Mouse (Mus musculus): ENCODE results near the gene Slc18a3. TPM values are rescaled to one million over a fixed set of nuclear protein-coding genes. Genes with fewer than 3 reads are reported as not detected.
A peak's percentile ranks its signal among the peaks of the same experiment; 100 is the strongest.

Gene Slc18a3
- total RNA-seq, 2 experiments from 2014 or later, result 0.77 to 1.1 TPM

DNA sequence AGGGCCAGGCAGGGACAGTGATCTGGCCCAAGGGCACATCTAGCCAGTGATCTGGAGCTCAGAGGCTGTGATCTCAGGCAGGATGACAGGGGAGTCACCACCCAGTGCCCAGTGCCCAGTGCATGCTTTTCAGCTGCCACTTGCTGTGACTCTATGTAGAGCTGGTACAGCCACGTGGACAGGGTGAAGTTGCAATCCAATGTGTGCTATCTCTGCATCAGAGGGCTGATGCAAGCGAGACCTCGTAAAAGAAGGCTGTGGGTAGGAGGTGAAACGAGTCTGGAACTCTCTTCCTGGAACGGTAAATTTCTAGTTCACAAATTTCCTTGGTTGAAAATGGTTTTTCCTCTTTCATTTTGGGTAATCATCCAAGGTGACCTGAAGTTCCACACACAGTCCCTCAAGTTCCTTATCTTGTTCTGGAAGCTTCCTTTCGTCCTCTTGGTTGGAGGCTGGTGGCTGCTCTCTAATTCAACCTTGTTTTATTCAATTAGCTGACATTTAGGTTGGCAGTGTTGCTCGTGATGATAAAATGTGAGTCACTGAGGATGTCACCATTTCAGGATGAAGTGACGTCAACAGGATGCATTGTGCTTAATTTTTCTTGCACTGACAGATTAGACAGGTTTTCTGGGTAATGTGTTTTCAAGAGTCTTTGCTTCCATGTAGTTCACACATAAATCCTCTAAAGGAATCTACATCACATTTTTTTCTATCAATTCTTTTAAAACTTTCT is 31.6 kb upstream of the Slc18a3 start:
- Histone ChIP-seq H3K4me3 (no peak overlapping the region), H3K27ac (no peak overlapping the region)
- intact Hi-C loops (cut with DNase I), result no loop called here
- TF ChIP-seq CTCF (IDR thresholded peaks at IDR 0.05), result no peak
- no peak for DNase-seq (ENCODE audit: extremely low spot score in 1 of 2, low spot score in 2 of 2)

DNA sequence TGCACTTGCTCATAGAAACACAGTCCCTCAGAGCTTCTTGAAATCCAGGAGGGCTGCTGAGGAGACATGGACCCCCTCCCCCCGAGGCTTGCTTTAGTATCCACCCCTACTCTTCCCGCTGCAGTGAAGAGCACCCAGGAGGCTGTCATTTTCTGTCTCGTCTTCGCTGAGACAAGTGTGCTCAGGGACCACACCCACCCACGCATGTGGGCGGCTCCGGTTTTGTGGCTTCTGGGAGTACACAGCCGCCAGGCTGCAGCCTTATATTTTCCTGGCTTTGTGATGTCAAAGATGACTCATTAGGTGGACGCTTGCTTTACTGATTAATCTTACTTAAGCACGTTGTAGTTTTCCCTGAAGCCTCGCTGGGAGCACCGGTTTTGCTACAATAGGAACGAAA is 27.9 kb upstream of the Slc18a3 start:
- Histone ChIP-seq H3K27ac (no peak overlapping the region), H3K4me3 (no peak overlapping the region)
- DNase-seq (ENCODE audit: extremely low spot score in 1 of 2, low spot score in 2 of 2), result peak; percentile 25 to 30
- intact Hi-C loops (cut with DNase I), result no loop called here
- TF ChIP-seq CTCF (IDR thresholded peaks at IDR 0.05), result no peak

DNA sequence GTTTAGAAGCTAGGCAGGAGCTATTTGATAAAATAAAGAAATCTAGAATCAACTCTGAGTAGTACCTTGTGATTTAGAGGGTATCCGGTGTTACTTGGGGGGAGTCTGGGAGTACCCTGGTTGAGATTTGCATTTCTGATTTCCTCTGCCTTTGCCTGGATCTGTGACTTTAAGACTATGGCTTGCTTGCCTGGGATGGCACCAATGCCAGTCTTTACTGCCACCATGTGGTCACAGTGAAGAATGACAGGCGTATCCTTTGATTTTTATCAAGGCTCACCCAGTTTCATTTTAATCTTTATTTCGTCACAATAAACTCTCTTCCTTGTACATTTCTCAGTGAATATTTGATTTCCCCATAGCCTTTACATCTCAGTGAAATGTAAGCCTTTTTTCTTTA is 17.4 kb upstream of the Slc18a3 start:
- Histone ChIP-seq H3K4me3 (no peak overlapping the region), H3K27ac (no peak overlapping the region)
- intact Hi-C loops (cut with DNase I), result loop anchor here (1.0 kb wide), 1 partner anchor 253 kb away; no protein-coding TSS in a partner anchor
- DNase-seq (ENCODE audit: extremely low spot score in 1 of 2, low spot score in 2 of 2), result no peak
- TF ChIP-seq CTCF (IDR thresholded peaks at IDR 0.05), result peak; percentile 89

DNA sequence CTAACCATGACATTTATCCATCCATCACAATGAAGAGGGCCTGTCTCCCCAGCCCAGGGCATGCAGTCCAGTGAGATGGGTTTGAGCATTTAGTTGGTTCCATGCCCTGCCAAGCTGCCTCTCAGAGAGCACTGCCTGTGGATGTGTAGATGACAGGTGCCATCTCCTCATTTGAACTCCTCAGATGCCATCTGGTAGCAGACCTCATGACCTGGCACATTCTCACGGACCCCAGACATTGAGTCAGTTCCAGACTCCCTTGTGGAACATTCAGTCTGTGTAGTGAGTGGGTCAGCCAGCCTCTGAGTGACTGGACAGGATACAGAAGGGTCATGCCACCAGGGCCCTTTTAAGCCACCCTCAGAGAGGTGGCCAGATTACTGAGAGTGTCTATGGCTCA is 12.9 kb upstream of the Slc18a3 start:
- DNase-seq (ENCODE audit: extremely low spot score in 1 of 2, low spot score in 2 of 2), result no peak
- no peak overlapping the region for H3K4me3 ChIP-seq
- intact Hi-C loops (cut with DNase I), result no loop called here
- TF ChIP-seq CTCF (IDR thresholded peaks at IDR 0.05), result no peak
- H3K27ac ChIP-seq, result no peak overlapping the region

DNA sequence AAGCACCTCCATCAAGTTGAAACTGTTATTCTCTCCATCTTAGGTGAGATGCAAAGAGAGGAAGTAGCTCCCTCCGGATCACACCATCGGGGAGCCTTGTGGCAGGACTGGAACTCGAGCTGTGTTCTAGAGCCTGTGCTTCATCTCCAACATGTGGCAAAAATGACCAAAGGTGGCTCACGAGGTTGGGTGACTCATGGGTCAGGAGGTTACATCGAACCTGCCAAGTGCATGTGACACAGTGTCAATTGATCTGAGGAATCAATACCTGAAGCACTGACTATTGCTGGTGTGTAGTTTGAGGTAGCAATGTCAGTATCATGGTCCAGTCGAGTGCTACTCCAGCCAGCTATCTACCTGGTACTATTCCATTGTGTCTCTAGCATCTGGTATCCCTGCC is 11.9 kb upstream of the Slc18a3 start:
- no peak overlapping the region for H3K27ac ChIP-seq
- DNase-seq (ENCODE audit: extremely low spot score in 1 of 2, low spot score in 2 of 2), result no peak
- intact Hi-C loops (cut with DNase I), result no loop called here
- H3K4me3 ChIP-seq, result no peak overlapping the region
- no peak for TF ChIP-seq CTCF (IDR thresholded peaks at IDR 0.05)

DNA sequence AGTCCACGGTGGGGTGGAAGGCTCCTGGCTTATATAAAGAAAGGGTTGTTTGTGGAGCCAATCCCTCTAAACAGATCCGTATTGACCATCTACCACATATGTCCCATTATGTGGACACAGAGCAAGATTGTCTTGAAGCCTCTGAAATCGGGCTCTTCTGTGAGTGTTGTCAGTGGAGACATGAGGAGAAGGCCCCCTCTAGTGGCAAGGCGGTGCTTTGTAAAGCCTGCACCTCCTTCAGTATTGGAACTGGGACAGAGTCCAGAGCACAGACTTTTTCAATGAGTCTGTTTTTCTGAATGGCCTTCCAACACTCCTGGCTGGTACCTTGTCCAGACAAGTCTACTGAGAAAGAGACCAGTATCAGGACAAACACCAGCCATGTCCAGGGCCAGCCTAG is 8.3 kb upstream of the Slc18a3 start:
- DNase-seq (ENCODE audit: extremely low spot score in 1 of 2, low spot score in 2 of 2), result peak; percentile 57 to 68
- Histone ChIP-seq H3K4me3 (no peak overlapping the region), H3K27ac (no peak overlapping the region)
- intact Hi-C loops (cut with DNase I), result loop anchor here (5.0 kb wide), 1 partner anchor 151 kb away; the partner anchor contains the start of gene Ogdhl
- peak; percentile 86 for TF ChIP-seq CTCF (IDR thresholded peaks at IDR 0.05)

DNA sequence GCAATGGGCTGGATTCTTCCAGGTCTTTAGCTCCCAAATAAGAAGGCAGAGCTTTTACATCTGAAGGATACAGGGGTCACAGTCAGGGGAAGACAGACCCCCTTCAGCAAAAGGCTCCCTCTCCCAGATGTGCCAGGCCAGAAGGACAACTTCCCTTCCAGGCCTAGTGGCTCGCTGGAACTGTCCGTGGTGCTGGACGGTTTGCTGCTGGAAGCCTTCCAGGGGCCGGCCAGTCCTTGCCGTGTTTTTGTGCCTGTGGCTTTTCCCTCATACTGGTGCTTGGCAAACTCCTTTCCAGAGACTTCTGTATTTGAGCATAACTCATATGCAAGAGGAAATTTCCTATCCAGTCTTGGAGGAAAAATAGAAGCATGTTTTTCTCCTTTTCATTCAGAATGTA is 3.0 kb upstream of the Slc18a3 start:
- Histone ChIP-seq H3K4me3 (no peak overlapping the region), H3K27ac (no peak overlapping the region)
- intact Hi-C loops (cut with DNase I), result no loop called here
- no peak for DNase-seq (ENCODE audit: extremely low spot score in 1 of 2, low spot score in 2 of 2)
- TF ChIP-seq CTCF (IDR thresholded peaks at IDR 0.05), result no peak

DNA sequence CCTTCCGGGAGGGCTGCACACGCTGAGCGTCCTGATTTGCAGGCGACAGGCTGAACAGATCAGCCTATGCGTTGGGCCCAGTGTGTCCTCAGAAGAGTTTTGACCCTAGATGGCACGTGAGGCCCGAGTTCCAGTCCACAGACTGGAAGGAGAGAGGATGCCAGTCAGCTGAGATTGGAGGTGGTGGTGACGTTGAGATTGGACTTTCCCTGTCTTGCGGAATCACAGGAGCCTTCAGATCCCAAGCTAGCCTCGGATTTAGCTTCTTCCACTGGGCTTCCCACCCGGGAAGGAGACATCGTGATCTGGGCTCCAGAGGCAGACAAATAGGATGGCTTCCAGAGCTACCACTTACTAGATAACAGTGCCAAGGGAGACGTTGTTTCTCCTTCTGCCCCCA is 1.2 kb upstream of the Slc18a3 start, which contains the start of gene Chat:
Gene Chat, minus strand, starts transcription at position 101 of the 400 bp plus-strand sequence.
- no peak within 1 kb of the TSS for H3K27ac ChIP-seq
- TF ChIP-seq CTCF (IDR thresholded peaks at IDR 0.05), result no peak
- intact Hi-C loops (cut with DNase I), result no loop called here
- no peak for DNase-seq (ENCODE audit: extremely low spot score in 1 of 2, low spot score in 2 of 2)
- no peak within 1 kb of the TSS for H3K4me3 ChIP-seq

DNA sequence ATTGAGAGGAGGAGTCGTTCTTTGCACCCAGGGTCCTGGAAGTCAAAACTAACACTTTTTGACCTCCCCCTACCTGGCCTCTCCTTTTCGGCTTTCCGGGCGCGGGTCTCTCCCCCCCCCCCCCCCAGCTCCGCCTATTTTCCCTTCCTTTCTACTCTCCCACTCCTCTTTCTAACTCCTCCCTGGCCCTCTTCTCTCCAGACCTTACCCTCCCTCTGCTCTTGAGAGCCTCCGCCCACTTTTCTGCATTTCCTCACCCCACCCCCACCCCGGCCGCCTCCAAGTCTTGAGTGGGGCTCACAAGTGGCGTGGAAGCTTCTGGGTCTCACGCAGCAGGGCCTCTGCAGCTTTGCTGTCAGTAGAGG is 838 bp upstream of the Slc18a3 start:
- no peak for TF ChIP-seq CTCF (IDR thresholded peaks at IDR 0.05)
- H3K27ac ChIP-seq, result no peak overlapping the region
- no peak for DNase-seq (ENCODE audit: extremely low spot score in 1 of 2, low spot score in 2 of 2)
- intact Hi-C loops (cut with DNase I), result no loop called here
- no peak overlapping the region for H3K4me3 ChIP-seq

DNA sequence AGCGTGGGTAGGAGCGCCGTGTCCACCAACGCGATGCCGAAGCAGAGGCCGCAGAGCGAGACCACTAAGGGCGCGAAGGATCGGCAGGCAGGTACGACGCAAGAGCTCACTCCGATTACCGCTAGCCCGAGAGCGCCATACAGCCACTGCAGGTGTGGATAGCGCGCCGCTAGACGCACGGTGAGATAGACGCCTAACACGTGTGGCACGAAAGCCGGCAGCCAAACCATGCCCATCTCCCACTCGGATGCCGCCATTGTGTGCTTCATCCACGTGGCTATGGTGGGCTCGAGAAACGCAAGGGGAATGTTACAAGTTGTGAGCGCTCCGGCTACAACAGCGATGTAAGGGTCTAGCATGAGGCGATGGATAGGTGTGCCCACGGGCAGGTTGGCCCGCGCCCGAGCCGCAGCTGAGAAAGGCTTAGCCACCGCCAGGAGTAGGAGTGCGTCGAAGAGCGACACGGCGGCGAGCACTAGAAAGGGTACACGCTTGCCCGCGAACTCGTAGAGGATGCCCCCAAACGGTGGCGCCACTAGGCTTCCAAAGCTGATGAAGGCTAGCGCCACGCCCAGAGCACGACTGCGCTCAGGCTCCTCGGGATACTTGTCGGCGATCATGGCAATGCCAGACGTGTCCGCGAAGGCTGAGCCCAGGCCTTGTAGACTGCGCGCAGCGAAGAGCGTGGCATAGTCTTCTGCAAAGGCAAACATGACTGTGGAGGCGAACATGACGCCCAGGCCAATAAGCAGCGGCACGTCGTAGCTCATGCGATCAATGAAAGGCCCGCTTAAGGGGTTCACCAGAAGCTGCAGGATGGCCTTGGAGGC is 1.2 kb downstream of the Slc18a3 start:
- intact Hi-C loops (cut with DNase I), result no loop called here
- Histone ChIP-seq H3K4me3 (no peak overlapping the region), H3K27ac (no peak overlapping the region)
- no peak; the same call in 1 of the 2 replicates for TF ChIP-seq CTCF (IDR thresholded peaks at IDR 0.05)
- no peak for DNase-seq (ENCODE audit: extremely low spot score in 1 of 2, low spot score in 2 of 2)

DNA sequence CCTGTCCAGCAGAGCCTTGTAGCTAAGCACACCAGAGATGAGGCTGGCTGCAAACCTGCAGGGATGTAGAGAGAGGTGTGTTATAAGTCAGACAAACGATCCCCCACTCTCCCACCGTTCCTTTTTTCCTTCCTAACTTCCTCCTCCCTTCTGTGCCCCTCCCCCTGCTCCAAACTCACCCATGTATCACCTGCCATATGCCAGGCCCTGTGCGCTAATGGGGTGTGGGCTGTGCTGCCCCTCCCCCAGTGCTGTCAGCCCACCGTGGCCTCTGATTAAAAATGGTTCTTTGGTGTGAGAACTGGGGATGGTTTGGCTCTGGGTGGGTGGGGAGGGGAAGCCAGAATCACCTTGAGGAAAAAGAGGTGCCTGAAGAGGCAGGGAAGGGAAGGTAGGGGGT is 12.1 kb downstream of the Slc18a3 start:
- TF ChIP-seq CTCF (IDR thresholded peaks at IDR 0.05), result no peak
- intact Hi-C loops (cut with DNase I), result no loop called here
- H3K4me3 ChIP-seq, result no peak overlapping the region
- no peak for DNase-seq (ENCODE audit: extremely low spot score in 1 of 2, low spot score in 2 of 2)
- no peak overlapping the region for H3K27ac ChIP-seq

DNA sequence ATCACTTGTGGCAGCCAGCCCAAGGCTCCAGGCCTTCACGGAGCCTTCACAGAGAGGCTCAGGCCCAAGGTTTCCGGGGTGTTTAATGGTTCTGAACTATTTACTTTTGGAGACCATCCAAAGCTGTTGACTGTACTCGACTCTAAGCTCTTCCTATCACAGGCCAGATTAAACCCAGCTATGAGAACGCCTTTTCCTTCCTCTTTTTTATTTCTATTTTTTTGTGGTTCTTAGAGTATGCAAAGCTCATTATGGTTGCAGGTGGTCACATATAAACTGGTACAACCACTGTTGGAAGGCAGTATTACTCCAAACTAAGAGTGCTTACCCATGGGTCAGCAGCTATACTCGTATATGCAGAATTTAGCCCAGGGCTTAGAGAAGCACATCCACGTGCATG is 17.7 kb downstream of the Slc18a3 start:
- Histone ChIP-seq H3K4me3 (no peak overlapping the region), H3K27ac (no peak overlapping the region)
- intact Hi-C loops (cut with DNase I), result no loop called here
- DNase-seq (ENCODE audit: extremely low spot score in 1 of 2, low spot score in 2 of 2), result no peak
- no peak for TF ChIP-seq CTCF (IDR thresholded peaks at IDR 0.05)

All from left cerebral cortex, adult 2 months (tissue).